Mouse (Mus musculus) bone marrow macrophage, adult 2 months (primary cell): ENCODE data around the gene Rap1gap2.

Experiments used
- CTCF ChIP-seq: IDR thresholded peaks from 2 replicates; pipeline ENCODE4 v1.5.1; 2012; ENCODE audit warnings: low read depth, mild to moderate bottlenecking, low read length, moderate library complexity
- POLR2A ChIP-seq: IDR thresholded peaks from 2 replicates; pipeline ENCODE4 v1.6.1; 2012; ENCODE audit warnings: mild to moderate bottlenecking, low read depth, low read length, borderline replicate concordance

DNA sequence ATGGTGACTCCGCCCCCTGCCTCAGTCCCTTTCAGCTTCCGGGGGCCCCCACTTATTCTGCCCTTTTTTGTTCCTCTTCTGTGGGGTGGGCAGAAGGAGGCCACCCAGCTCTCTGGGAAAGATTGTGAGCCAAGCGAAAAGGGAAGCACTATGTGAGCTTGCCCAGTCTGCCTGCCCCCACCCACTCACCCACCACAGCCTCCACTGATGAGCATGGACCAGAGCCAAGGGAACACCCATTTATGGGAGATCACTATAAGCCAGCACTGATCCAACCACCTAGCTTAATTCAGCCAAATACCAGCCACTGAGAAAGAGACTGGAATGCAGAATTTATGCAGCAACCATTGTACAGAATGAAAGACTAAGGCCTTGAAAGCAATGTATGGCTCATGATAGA, 34.8 kb downstream of the Rap1gap2 start:
- TF ChIP-seq CTCF (no peak), POLR2A (no peak)
